Mouse (Mus musculus): ENCODE data around the gene Lcn6.
"Not testable (repeated sequence)": the region's sequence is repeated elsewhere in the genome, so short reads cannot be mapped to it uniquely, and the experiment has no call there.

The Lcn6 gene

GRCm38 (mm10) chr2:25676486-25676885 is at the start of gene Lcn6:
Lcn6 (plus strand) TSS chr2:25676786.
- no peak for DNase-seq (ENCODE audit: low read depth, low spot score)

GRCm38 (mm10) chr2:25627811-25628210 is 48.8 kb upstream of the Lcn6 start, which contains the start of gene Fcna:
Fcna (minus strand) TSS chr2:25628030.
- DNase-seq (ENCODE audit: low read depth, low spot score) = no peak

GRCm38 (mm10) chr2:25628738-25629137 is 47.8 kb upstream of the Lcn6 start:
- DNase-seq (ENCODE audit: low read depth, low spot score) = no peak

GRCm38 (mm10) chr2:25633616-25634015 is 43.0 kb upstream of the Lcn6 start:
- DNase-seq (ENCODE audit: low read depth, low spot score) = no peak

GRCm38 (mm10) chr2:25634046-25634445 is 42.5 kb upstream of the Lcn6 start:
- DNase-seq (ENCODE audit: low read depth, low spot score) = no peak

- DNase-seq (ENCODE audit: low read depth, low spot score) = no peak
Observed at GRCm38 (mm10) chr2:25639890-25640289, 36.7 kb upstream of the Lcn6 start.

- no peak for DNase-seq (ENCODE audit: low read depth, low spot score)
Observed at GRCm38 (mm10) chr2:25652902-25653301, 23.7 kb upstream of the Lcn6 start, which contains the start of gene Lcn8. Lcn8 (plus strand) TSS chr2:25653120.

GRCm38 (mm10) chr2:25654502-25654901 is 22.1 kb upstream of the Lcn6 start:
- no peak for DNase-seq (ENCODE audit: low read depth, low spot score)

- no peak for DNase-seq (ENCODE audit: low read depth, low spot score)
Observed at GRCm38 (mm10) chr2:25656691-25657090, 19.9 kb upstream of the Lcn6 start.

DNA sequence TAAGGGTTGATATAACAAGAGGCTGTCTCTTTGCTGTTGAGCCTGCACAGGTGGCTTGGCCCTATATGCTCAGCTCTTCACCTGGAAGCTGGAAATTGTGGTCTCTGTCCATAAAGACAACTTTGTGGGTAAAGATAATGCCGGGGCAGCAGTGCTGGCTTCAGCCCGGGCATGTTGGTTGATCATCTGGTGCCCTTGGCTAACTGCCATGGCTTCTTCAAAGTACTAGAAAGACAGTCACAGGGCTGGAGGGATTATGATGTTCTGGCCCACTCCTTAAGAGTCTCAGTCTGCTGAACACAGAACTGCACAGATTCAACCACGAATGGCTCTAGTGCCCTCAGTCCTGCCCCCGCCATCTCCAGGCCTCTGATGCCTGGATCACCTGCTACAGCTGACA is 19.3 kb upstream of the Lcn6 start:
- no peak for DNase-seq (ENCODE audit: low read depth, low spot score)

DNA sequence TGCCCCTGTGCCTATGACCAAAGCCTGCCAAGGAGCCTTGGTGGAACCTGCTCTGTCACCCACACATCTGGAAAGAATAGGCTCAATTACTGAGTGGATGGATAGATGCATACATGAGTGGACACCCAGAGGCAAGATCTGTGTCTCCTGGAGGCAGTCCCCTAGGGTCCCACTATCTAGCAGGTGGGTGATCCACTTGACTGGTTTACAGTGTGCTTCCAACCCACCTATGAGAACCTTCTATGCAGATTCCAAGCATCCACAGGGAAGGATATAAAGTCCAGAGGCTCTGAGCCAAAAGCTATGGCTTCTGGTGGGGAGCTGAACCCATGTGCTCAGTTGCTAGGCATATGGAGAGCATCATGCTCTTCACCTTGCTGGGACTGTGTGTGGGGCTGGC is 18.9 kb upstream of the Lcn6 start, which contains the start of gene Lcn5:
Gene Lcn5 (plus strand): TSS at position 301 of the 400 bp plus-strand sequence.
- DNase-seq (ENCODE audit: low read depth, low spot score) = no peak

DNA sequence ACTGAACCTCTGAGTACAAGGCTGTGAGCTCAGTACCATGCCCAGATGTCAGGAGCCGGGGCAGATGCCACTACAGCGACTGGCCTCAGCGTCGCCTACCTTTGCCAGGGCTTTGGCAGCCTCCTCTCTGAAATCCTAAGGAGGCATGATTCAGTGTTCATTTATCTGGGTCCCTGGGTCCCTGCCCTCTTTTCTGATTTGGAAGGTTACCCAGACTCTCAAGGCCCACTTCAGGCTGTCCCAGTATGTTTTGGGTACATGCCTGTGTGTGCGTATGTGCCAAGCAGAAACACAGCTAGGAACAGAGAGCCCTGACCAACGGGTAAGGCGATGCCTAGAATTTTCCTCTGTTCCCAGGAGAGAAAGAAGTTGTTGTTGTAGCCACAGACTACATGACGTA is 16.3 kb upstream of the Lcn6 start:
- DNase-seq (ENCODE audit: low read depth, low spot score) = no peak

DNA sequence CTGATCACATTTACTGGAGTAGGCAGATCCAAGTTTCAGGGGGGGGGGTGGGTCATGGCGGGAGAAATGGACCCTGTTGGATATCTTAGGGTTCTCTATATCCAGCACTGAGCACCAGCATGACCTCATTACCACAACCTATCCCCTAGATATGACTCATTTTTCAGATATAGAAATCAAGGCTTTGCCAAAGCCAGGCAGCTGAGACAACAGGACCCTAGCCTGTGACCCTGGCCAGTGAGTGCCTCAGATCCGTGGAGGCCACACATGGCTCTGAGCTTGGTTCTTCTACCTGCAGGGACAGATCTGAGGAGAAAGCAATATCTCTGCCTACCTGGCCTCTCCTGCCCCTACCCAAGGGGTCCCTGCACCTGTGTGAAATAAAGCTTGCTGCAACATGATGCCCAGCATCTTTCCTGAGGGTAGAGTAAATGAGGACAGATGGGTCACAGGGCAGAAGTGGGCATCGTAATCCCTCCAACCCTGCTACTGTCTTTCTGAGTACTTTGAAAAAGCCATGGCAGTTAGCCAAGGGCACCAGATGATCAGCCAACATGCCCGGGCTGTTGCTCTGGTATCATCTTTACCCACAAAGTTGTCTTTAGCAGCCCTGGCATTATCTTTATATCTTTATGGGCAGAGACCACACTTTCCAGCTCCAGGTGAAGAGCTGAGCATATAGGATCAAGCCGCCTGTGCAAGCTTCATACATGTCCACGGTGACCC is 15.2 kb upstream of the Lcn6 start:
- no peak for DNase-seq (ENCODE audit: low read depth, low spot score)

- DNase-seq (ENCODE audit: low read depth, low spot score) = no peak
Observed at GRCm38 (mm10) chr2:25663511-25663910, 13.1 kb upstream of the Lcn6 start.

- no peak for DNase-seq (ENCODE audit: low read depth, low spot score)
Observed at GRCm38 (mm10) chr2:25664125-25664524, 12.5 kb upstream of the Lcn6 start.

DNA sequence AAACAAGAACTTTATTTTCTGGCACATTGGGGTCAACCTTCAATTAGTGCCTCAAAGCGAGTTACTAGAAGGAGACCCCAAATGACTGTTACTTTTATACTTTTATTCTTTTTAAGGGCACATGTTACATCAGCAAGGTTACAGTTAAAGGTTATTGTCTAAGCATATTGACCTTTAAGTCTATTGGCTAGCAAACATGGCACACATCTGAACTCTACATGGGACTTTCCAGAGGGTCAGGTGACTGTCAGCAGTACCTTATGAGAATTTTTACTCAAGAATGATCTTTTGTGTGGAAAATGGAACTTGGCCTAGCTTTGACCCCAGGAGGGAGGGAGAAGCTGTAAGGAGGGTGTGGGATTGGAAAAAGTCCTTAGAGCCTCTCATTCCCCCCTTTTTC is 10.1 kb upstream of the Lcn6 start:
- DNase-seq (ENCODE audit: low read depth, low spot score) = no peak

DNA sequence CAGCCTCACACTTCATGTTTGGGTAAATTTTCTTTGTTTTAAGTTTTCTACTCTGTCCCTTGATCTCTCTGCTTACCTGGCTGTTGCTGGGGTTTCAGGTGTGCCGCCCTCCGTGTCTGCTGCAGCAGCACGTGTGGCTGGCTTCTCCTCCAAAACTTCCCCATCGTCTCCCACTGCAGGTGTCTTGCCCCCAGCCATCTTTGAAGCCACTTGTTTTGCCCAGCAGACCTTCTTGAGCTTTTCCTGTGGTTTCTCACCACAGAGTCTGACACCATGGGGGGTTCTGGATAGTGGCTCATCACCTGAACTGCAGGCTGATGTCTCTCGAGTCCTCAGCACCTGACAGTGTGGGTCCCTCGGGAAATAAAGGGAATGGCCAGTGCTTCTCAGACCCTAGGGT is 3.0 kb downstream of the Lcn6 start:
- DNase-seq (ENCODE audit: low read depth, low spot score) = no peak

GRCm38 (mm10) chr2:25682426-25682825 is 5.8 kb downstream of the Lcn6 start, which contains the start of gene Lcn10:
Lcn10 (plus strand) TSS chr2:25682726.
- no peak for DNase-seq (ENCODE audit: low read depth, low spot score)

GRCm38 (mm10) chr2:25686941-25687340 is 10.4 kb downstream of the Lcn6 start:
- no peak for DNase-seq (ENCODE audit: low read depth, low spot score)

GRCm38 (mm10) chr2:25694605-25695004 is 18.0 kb downstream of the Lcn6 start:
- peak; percentile 16 for DNase-seq (ENCODE audit: low read depth, low spot score)

GRCm38 (mm10) chr2:25696951-25697350 is 20.4 kb downstream of the Lcn6 start:
- DNase-seq (ENCODE audit: low read depth, low spot score) = no peak

- DNase-seq (ENCODE audit: low read depth, low spot score) = no peak
Observed at GRCm38 (mm10) chr2:25698696-25699095, 22.1 kb downstream of the Lcn6 start.

DNA sequence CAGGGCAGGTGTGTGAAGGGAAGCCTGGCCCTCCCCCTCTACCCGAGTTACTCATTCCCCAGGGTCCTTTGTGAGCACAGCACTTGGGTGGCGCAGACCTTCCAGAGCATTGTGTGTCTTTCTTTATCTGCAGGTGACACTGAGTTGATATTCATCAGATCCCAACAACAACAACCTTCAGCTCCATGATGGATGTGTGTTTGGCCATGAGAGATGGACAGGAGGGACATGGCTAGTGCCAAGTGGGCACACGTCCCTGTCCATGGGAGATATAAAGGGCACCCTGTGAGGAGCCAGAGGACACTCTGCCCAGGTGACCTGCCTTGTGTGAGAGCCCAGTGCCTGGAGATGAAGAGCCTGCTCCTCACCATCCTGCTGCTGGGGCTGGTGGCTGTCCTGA is 23.2 kb downstream of the Lcn6 start, which contains the start of gene Obp2a:
Gene Obp2a (plus strand): TSS at position 301 of the 400 bp plus-strand sequence.
- not testable (repeated sequence) for DNase-seq (ENCODE audit: low read depth, low spot score)

Data from telencephalon, adult 2 months (tissue).